ENCODE assay signal across 25 mouse cellular contexts in the genomic region with DNA sequence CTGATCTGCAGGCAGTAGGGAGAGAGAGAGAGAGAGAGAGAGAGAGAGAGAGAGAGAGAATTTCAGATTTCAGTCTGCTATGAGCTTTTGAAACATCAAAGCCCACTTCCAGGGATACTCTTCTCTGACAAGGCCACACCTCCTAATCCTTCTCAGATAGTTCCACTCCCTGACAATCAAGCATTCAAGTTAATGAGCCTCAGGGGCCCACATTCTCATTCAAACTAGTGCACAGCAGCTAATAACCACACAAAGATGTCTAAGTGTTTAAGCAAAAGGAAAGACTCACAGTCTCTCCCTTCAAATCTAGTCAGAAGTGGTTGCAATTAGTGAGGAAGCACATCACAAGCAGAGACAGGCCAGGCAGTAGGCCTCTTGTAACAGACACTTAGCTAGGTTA. TPM values are rescaled to one million over a fixed set of nuclear protein-coding genes. Genes with fewer than 3 reads are reported as not detected.
DNase-seq lines count a peak whose midpoint lies in the region; ATAC-seq and TF ChIP-seq lines count a peak whose summit lies in the region.
"Had no signal": no experiment of that assay in that cellular context is flagged by ENCODE, and none has a peak within 500 bp of the region (broad histone marks: within the 10 kb centered on the region; RNA-seq: fewer than 3 reads in every experiment).

No protein-coding gene starts in this region.

- no peaks in the 10 kb centered on the region for H3K4me1 ChIP-seq in heart, embryonic 13.5 days
- 0 out of 2 replicates have a peak, but pooled peaks cover 10% of the 10 kb centered on the region for H3K4me1 ChIP-seq in kidney, embryonic 16.5 days (ENCODE audit: insufficient read depth, low read length)
- H3K4me1 ChIP-seq in testis, adult 2 months (ENCODE audit: control insufficient read depth, insufficient read depth, low read length), result peaks cover 2% of the 10 kb centered on the region; the same call in 1 of the 2 replicates
- H3K4me1 ChIP-seq in small intestine, adult 2 months (ENCODE audit: control insufficient read depth, insufficient read depth, insufficient read length, low read length), result no peaks in the 10 kb centered on the region
- H3K4me1 ChIP-seq: forebrain, embryonic 12.5 days; midbrain, embryonic 12.5 days; neural tube, embryonic 13.5 days had no signal

- no peak overlapping the region for H3K4me3 ChIP-seq in heart, embryonic 13.5 days
- H3K4me3 ChIP-seq in kidney, embryonic 16.5 days (ENCODE audit: low read length), result no peak overlapping the region
- H3K4me3 ChIP-seq in testis, adult 2 months (ENCODE audit: control insufficient read depth, low read depth, low read length), result no peak overlapping the region
- no peak overlapping the region for H3K4me3 ChIP-seq in small intestine, adult 2 months (ENCODE audit: low read depth, low read length)
- H3K4me3 ChIP-seq: forebrain, embryonic 12.5 days; left cerebral cortex, adult 2 months; midbrain, embryonic 12.5 days; neural tube, embryonic 13.5 days had no signal

- H3K4me2 ChIP-seq in heart, embryonic 13.5 days, result no peak overlapping the region
- no peak overlapping the region for H3K4me2 ChIP-seq in kidney, embryonic 16.5 days (replicated peaks; ENCODE audit: low read depth, low read length)
- H3K4me2 ChIP-seq: forebrain, embryonic 12.5 days; midbrain, embryonic 12.5 days; neural tube, embryonic 13.5 days had no signal

- TF ChIP-seq CTCF in testis, adult 2 months (IDR thresholded peaks at IDR 0.05; ENCODE audit: control insufficient read depth, insufficient read depth, insufficient replicate concordance, low read depth, low read length), result no peak
- TF ChIP-seq CTCF in small intestine, adult 2 months (IDR thresholded peaks at IDR 0.05; ENCODE audit: extremely low read depth, insufficient read length, insufficient replicate concordance, low read depth, low read length), result no peak

- no peak for TF ChIP-seq POLR2A in testis, adult 2 months (IDR thresholded peaks at IDR 0.05; ENCODE audit: control insufficient read depth, low read depth, low read length)
- TF ChIP-seq POLR2A in small intestine, adult 2 months (IDR thresholded peaks at IDR 0.05; ENCODE audit: low read depth, low read length), result no peak

- no peaks in the 10 kb centered on the region for H3K27me3 ChIP-seq in heart, embryonic 13.5 days (replicated peaks)
- H3K27me3 ChIP-seq in kidney, embryonic 16.5 days (ENCODE audit: insufficient read depth, low read length), result no peaks in the 10 kb centered on the region
- H3K27me3 ChIP-seq in testis, adult 2 months (ENCODE audit: control insufficient read depth, insufficient read depth, low read length), result no peaks in the 10 kb centered on the region
- H3K27me3 ChIP-seq in small intestine, adult 2 months (ENCODE audit: control insufficient read depth, insufficient read depth, low read length), result no peaks in the 10 kb centered on the region
- H3K27me3 ChIP-seq: CH12.LX; forebrain, embryonic 12.5 days; midbrain, embryonic 12.5 days; neural tube, embryonic 13.5 days had no signal

- H3K36me3 ChIP-seq in heart, embryonic 13.5 days, result no peaks in the 10 kb centered on the region
- no peaks in the 10 kb centered on the region for H3K36me3 ChIP-seq in kidney, embryonic 16.5 days (ENCODE audit: insufficient read depth, low read length)
- H3K36me3 ChIP-seq in testis, adult 2 months (ENCODE audit: control insufficient read depth, insufficient read depth, low read length), result no peaks in the 10 kb centered on the region
- no peaks in the 10 kb centered on the region for H3K36me3 ChIP-seq in small intestine, adult 2 months (ENCODE audit: control insufficient read depth, insufficient read depth, low read length)
- H3K36me3 ChIP-seq: forebrain, embryonic 12.5 days; midbrain, embryonic 12.5 days; neural tube, embryonic 13.5 days had no signal

- no peak for ATAC-seq in heart, embryonic 13.5 days (ENCODE audit: extremely low read depth, insufficient number of reproducible peaks, low FRiP score, low TSS enrichment)
- ATAC-seq in kidney, embryonic 16.5 days (ENCODE audit: low FRiP score, low TSS enrichment), result no peak

- peaks cover under 1% of the 10 kb centered on the region; the same call in 1 of the 2 replicates for H3K9me3 ChIP-seq in heart, embryonic 13.5 days
- no peaks in the 10 kb centered on the region; the same call in 1 of the 2 replicates for H3K9me3 ChIP-seq in kidney, embryonic 16.5 days (ENCODE audit: low read length)
- H3K9me3 ChIP-seq: midbrain, embryonic 12.5 days had no signal

- intact Hi-C loops in heart, postnatal 25 days (cut with DNase I), result no loop called here

- H3K27ac ChIP-seq in heart, embryonic 13.5 days (replicated peaks), result 0 out of 2 replicates have a peak overlapping the region, but pooled peaks have one; percentile 32
- peak overlapping the region; percentile 21; the same call in 1 of the 2 replicates for H3K27ac ChIP-seq in kidney, embryonic 16.5 days (ENCODE audit: low read length)
- peak overlapping the region; percentile 30; the same call in 1 of the 2 replicates for H3K27ac ChIP-seq in testis, adult 2 months (ENCODE audit: control insufficient read depth, insufficient read depth, low read depth, low read length)
- peak overlapping the region; percentile 12 for H3K27ac ChIP-seq in small intestine, adult 2 months (ENCODE audit: insufficient read depth, low read depth, low read length)
- H3K27ac ChIP-seq: forebrain, embryonic 12.5 days; midbrain, embryonic 12.5 days; neural tube, embryonic 13.5 days had no signal

- no peak overlapping the region for H3K9ac ChIP-seq in heart, embryonic 13.5 days
- no peak overlapping the region for H3K9ac ChIP-seq in kidney, embryonic 16.5 days (replicated peaks; ENCODE audit: low read length)
- H3K9ac ChIP-seq: forebrain, embryonic 12.5 days; midbrain, embryonic 12.5 days; neural tube, embryonic 13.5 days had no signal

- no peak for DNase-seq in heart, postnatal 25 days (ENCODE audit: low spot score)
- DNase-seq in kidney, postnatal 4 days, result no peak
- no peak for DNase-seq in testis, postnatal 14 days (ENCODE audit: low spot score)
- no peak for DNase-seq in right cerebral cortex, postnatal 25 days
- DNase-seq: adrenal gland, adult 2 months; cerebellum, adult 9-11 months; heart, adult 18-20 months; heart, postnatal 36 days; kidney, adult 18-20 months; kidney, postnatal 25 days; left cerebral cortex, postnatal 4 days; lung, adult 18-20 months had no signal

RNA-seq across cellular contexts. Expression of gene Gm2a, which starts 22.4 kb away (rescaled TPM):
- polyA plus RNA-seq in heart, embryonic 13.5 days (2015; fragmentation: Nextera tagmentation; extraction: Ambion mirVana), result 42.2 and 45.3 TPM in 2 replicates
- 10 to 100 TPM; 10.6 to 10.9 TPM for total RNA-seq in heart, postnatal 25 days (2021)
- polyA plus RNA-seq in kidney, embryonic 16.5 days (2015; fragmentation: Nextera tagmentation; extraction: Ambion mirVana), result 38.0 and 39.7 TPM in 2 replicates
- 115 and 137 TPM in 2 replicates for polyA plus RNA-seq in testis, adult 2 months (2012; rRNA removed)
- polyA plus RNA-seq in small intestine, adult 2 months (2012; rRNA removed), result 16.6 and 24.2 TPM in 2 replicates

RNA-seq across cellular contexts. Expression of gene Slc36a3, which starts 31.2 kb away (rescaled TPM):
- polyA plus RNA-seq in heart, embryonic 13.5 days (2015; fragmentation: Nextera tagmentation; extraction: Ambion mirVana), result not detected in 2 replicates
- total RNA-seq in heart, postnatal 25 days (2021), result not detected
- not detected in 2 replicates for polyA plus RNA-seq in kidney, embryonic 16.5 days (2015; fragmentation: Nextera tagmentation; extraction: Ambion mirVana)
- 87.6 and 103 TPM in 2 replicates for polyA plus RNA-seq in testis, adult 2 months (2012; rRNA removed)
- 0.18 and 0.23 TPM in 2 replicates for polyA plus RNA-seq in small intestine, adult 2 months (2012; rRNA removed)
- total RNA-seq: adrenal gland, adult 2 months; gastrocnemius, adult 8-10 months; heart, adult 18-20 months; heart, postnatal 36 days; left cerebral cortex, adult 2 months; left cerebral cortex, postnatal 4 days; liver, adult 2 months had no signal
- polyA plus RNA-seq: cortical plate, adult 2 months; embryonic facial prominence, embryonic 11.5 days; forebrain, embryonic 12.5 days; midbrain, embryonic 12.5 days; neural tube, embryonic 13.5 days had no signal

RNA-seq across cellular contexts. Expression of gene Ccdc69, which starts 42.3 kb away (rescaled TPM):
- polyA plus RNA-seq in heart, embryonic 13.5 days (2015; fragmentation: Nextera tagmentation; extraction: Ambion mirVana), result 18.8 and 20.8 TPM in 2 replicates
- 10 to 100 TPM; 11.4 to 13.4 TPM for total RNA-seq in heart, postnatal 25 days (2021)
- polyA plus RNA-seq in kidney, embryonic 16.5 days (2015; fragmentation: Nextera tagmentation; extraction: Ambion mirVana), result 3.0 and 3.6 TPM in 2 replicates
- 2.1 and 2.2 TPM in 2 replicates for polyA plus RNA-seq in testis, adult 2 months (2012; rRNA removed)
- polyA plus RNA-seq in small intestine, adult 2 months (2012; rRNA removed), result 1.1 and 1.7 TPM in 2 replicates
- total RNA-seq: left cerebral cortex, postnatal 4 days had no signal
- polyA plus RNA-seq: midbrain, embryonic 12.5 days had no signal

Comparison
In these comparisons a context has a peak if more than half of its experiments do, and no peak if none do; other contexts are left out.
1. RNA of gene Slc36a3, which starts 31.2 kb away (polyA plus RNA-seq): 87.6 to 103 TPM in testis, adult 2 months; 0.18 to 0.23 TPM in small intestine, adult 2 months, not detected in heart, embryonic 13.5 days and not detected in kidney, embryonic 16.5 days; every median in the first group is over 10 times any median in the second.
2. Peak in every context shown above with its lines, with median percentiles within 50 percentile points of each other: H3K27ac ChIP-seq.